Mouse (Mus musculus) cortical plate, adult 2 months (tissue): Measurements from ENCODE around the gene Apobr.

ENCODE experiments used
- CTCF ChIP-seq: fragments of 200-500 bp; IDR thresholded peaks from 2 replicates; pipeline ENCODE4 v1.5.1; 2011; ENCODE audit warnings: mild to moderate bottlenecking, control low read depth, low read length; ENCODE audit not compliant: insufficient read depth; ENCODE audit errors: extremely low read depth
- POLR2A ChIP-seq: fragments of 200-500 bp; IDR thresholded peaks from 2 replicates; pipeline ENCODE4 v1.6.1; 2011; ENCODE audit warnings: mild to moderate bottlenecking, low read length, control low read depth; ENCODE audit not compliant: insufficient read depth; ENCODE audit errors: extremely low read depth

GRCm38 (mm10) chr7:126632478-126632877, 47.7 kb downstream of the Apobr start:
- TF ChIP-seq CTCF: no peak
- no peak for TF ChIP-seq POLR2A
